Mouse (Mus musculus) frontal cortex, postnatal 36 days (tissue): ENCODE data around the gene Zfp473.
A peak's percentile ranks its signal among the peaks of the same experiment; 100 is the strongest.
"Not testable (repeated sequence)": the region's sequence is repeated elsewhere in the genome, so short reads cannot be mapped to it uniquely, and the experiment has no call there.

Experiments used
- DNase-seq, 2 experiments: peaks; one replicate each; pipeline ENCODE4 v3.0.0; 2022; ENCODE audit warnings: low spot score in 2 of 2

Gene Zfp473

GRCm38 (mm10) chr7:44750950-44751349, at the start of gene Zfp473:
Gene Zfp473, minus strand, starts transcription at chr7:44751050.
- DNase-seq, result not testable (repeated sequence)

- DNase-seq, result no peak
Measured at GRCm38 (mm10) chr7:44792781-44793180, 41.9 kb upstream of the Zfp473 start.

- DNase-seq, result no peak
Measured at GRCm38 (mm10) chr7:44790066-44790465, 39.2 kb upstream of the Zfp473 start.

GRCm38 (mm10) chr7:44789531-44789930, 38.7 kb upstream of the Zfp473 start:
- DNase-seq, result no peak

- DNase-seq, result no peak
Measured at GRCm38 (mm10) chr7:44780101-44780500, 29.3 kb upstream of the Zfp473 start.

- DNase-seq, result no peak
Measured at GRCm38 (mm10) chr7:44776849-44777498, 26.1 kb upstream of the Zfp473 start.

GRCm38 (mm10) chr7:44772591-44773204, 21.8 kb upstream of the Zfp473 start:
- peak in 1 of 2 experiments; percentile 9 for DNase-seq

GRCm38 (mm10) chr7:44770046-44770578, 19.3 kb upstream of the Zfp473 start:
- peak in 1 of 2 experiments; percentile 31 for DNase-seq

GRCm38 (mm10) chr7:44768129-44768528, 17.3 kb upstream of the Zfp473 start:
- DNase-seq, result no peak

GRCm38 (mm10) chr7:44760366-44760765, 9.5 kb upstream of the Zfp473 start:
- no peak for DNase-seq

- no peak for DNase-seq
Measured at GRCm38 (mm10) chr7:44757164-44757563, 6.3 kb upstream of the Zfp473 start.

- DNase-seq, result peak; percentile 89 to 95
Measured at GRCm38 (mm10) chr7:44748101-44749044, 2.5 kb downstream of the Zfp473 start, which contains the start of gene Vrk3. Gene Vrk3, plus strand, starts transcription at chr7:44748413.

- DNase-seq, result no peak
Measured at GRCm38 (mm10) chr7:44747115-44747514, 3.7 kb downstream of the Zfp473 start.

GRCm38 (mm10) chr7:44745076-44745475, 5.8 kb downstream of the Zfp473 start:
- DNase-seq, result peak; percentile 69 to 71

GRCm38 (mm10) chr7:44744270-44744669, 6.6 kb downstream of the Zfp473 start:
- DNase-seq, result no peak

- DNase-seq, result no peak
Measured at GRCm38 (mm10) chr7:44741361-44741760, 9.5 kb downstream of the Zfp473 start.

GRCm38 (mm10) chr7:44733723-44734122, 17.1 kb downstream of the Zfp473 start:
- DNase-seq, result no peak

GRCm38 (mm10) chr7:44728082-44728975, 22.5 kb downstream of the Zfp473 start:
- DNase-seq, result no peak

- DNase-seq, result no peak
Measured at GRCm38 (mm10) chr7:44727151-44727550, 23.7 kb downstream of the Zfp473 start.

GRCm38 (mm10) chr7:44726343-44726742, 24.5 kb downstream of the Zfp473 start:
- peak in 1 of 2 experiments; percentile 22 for DNase-seq

- no peak for DNase-seq
Measured at GRCm38 (mm10) chr7:44724316-44724715, 26.5 kb downstream of the Zfp473 start.
